Mouse (Mus musculus) embryonic fibroblast, embryonic 13.5 days (primary cell): Measurements from ENCODE around the gene Dis3.

Experiments
- CTCF ChIP-seq: IDR thresholded peaks from 2 replicates; pipeline ENCODE4 v1.5.1; 2011; ENCODE audit warnings: mild to moderate bottlenecking, control low read depth, low read length, moderate library complexity, borderline replicate concordance; ENCODE audit not compliant: insufficient read depth
- POLR2A ChIP-seq: IDR thresholded peaks from 2 replicates; pipeline ENCODE4 v1.6.1; 2011; ENCODE audit warnings: low read depth, mild to moderate bottlenecking, control low read depth, low read length, moderate library complexity

DNA sequence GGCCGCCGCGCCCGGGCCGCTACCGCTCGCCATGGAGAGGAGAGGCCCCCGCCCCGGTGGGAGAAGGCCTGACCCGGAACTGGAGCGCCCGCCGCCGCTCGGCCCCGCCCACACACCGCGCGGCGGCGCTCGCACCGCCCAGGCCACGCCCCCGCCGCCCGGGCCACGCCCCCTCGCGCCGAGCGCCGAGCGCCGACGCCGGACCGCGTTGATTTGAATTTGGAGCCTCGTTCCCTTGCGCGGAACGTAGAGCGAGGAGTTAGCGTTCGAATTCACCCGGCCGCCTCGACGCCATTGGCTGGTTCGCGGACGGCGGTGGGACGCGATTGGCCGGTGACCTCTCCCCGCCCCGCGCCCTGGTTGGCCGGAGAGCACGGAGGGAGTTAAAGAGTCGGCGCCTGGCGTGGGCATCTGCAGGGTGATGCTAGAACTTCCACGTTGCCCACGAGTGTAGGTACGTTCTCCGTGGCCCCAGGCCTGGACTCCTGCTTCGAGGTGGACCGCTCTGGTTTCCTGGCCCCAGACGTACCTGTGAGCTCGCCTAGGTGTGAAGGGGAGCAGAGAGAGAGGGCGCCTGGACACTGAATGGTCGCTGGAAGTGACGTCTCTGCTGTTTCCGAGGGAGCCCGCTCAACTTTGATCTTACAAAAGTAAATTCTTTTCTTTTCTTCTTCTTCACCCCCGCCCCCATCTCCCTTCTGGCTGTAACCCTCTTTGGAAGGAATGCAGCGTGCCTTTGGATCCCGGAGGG, 53.4 kb downstream of the Dis3 start, which contains the start of the genes Mzt1 and Bora:
- TF ChIP-seq POLR2A (peak; percentile 85), CTCF (no peak)
